Mouse (Mus musculus): ENCODE results near the gene Myh3. TPM values are rescaled to one million over a fixed set of nuclear protein-coding genes. Genes with fewer than 3 reads are reported as not detected.

The Myh3 gene
- polyA plus RNA-seq, 1 experiment from 2014 or later: 0.04 TPM

DNA sequence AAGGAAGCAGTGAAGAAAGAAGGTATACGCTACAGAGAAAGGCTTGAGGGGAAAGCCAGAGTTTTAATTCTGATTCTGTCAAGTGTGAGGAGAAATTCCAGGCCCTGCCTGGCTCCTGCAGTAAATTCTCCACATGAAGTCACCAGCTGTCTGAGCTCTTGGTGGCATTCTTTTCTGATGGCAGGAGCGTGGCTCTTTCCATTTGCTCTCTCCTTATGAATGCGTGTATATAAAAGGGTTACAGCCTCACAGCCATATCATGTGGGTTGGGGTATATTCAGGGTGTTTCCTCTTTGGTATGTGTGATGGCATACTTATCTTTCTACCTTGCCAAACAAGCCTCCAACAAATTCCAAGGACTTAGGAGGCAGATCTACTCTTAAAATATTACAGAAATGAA is 15.4 kb upstream of the Myh3 start:
- Histone ChIP-seq H3K9me3 (replicated peaks; ENCODE audit: control insufficient read depth, low read length) (no peaks in the 10 kb centered on the region), H3K9ac (ENCODE audit: low read length) (no peak overlapping the region), H3K27me3 (replicated peaks; ENCODE audit: control insufficient read depth, insufficient read depth, low read length) (no peaks in the 10 kb centered on the region), H3K4me2 (ENCODE audit: low read length) (no peak overlapping the region), H3K4me1 (ENCODE audit: control insufficient read depth, insufficient read depth, low read length) (no peaks in the 10 kb centered on the region), H3K27ac (ENCODE audit: low read depth, low read length) (no peak overlapping the region), H3K36me3 (ENCODE audit: control insufficient read depth, insufficient read depth, low read length) (peaks cover 86% of the 10 kb centered on the region), H3K4me3 (ENCODE audit: low read depth, low read length) (no peak overlapping the region)
- no peak for ATAC-seq
- 89% methylated on average over 3 of the region's 3 CpGs for WGBS
- no peak for DNase-seq (ENCODE audit: low spot score)

DNA sequence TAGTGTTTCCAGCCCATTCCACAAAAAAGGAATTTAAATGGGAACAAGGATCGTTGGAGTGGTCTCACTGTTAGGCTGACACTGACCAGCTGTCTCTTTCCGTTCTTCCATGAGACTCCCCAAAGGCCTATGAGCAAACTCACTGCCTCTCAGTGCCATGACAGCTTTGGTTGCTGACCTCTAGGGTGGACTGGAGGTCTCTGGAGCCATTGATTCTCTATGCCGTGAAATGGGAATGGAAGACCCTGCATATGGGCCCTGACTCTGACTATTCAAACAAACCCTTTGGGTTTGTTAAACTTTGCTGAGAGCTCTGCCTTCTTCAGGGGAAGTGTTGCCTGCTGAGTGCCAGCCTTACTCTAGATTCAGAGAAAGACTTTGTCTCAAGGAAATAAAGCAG is 10.4 kb upstream of the Myh3 start:
- no peaks in the 10 kb centered on the region for H3K4me1 ChIP-seq (ENCODE audit: control insufficient read depth, insufficient read depth, low read length)
- peaks cover 44% of the 10 kb centered on the region for H3K36me3 ChIP-seq (ENCODE audit: control insufficient read depth, insufficient read depth, low read length)
- H3K9me3 ChIP-seq (replicated peaks; ENCODE audit: control insufficient read depth, low read length): no peaks in the 10 kb centered on the region
- no peak for DNase-seq (ENCODE audit: low spot score)
- no peak overlapping the region for H3K4me2 ChIP-seq (ENCODE audit: low read length)
- H3K27me3 ChIP-seq (replicated peaks; ENCODE audit: control insufficient read depth, insufficient read depth, low read length): no peaks in the 10 kb centered on the region
- H3K4me3 ChIP-seq (ENCODE audit: low read depth, low read length): no peak overlapping the region
- 93% methylated on average over 3 of the region's 3 CpGs for WGBS
- H3K9ac ChIP-seq (ENCODE audit: low read length): no peak overlapping the region
- no peak for ATAC-seq
- H3K27ac ChIP-seq (ENCODE audit: low read depth, low read length): no peak overlapping the region

DNA sequence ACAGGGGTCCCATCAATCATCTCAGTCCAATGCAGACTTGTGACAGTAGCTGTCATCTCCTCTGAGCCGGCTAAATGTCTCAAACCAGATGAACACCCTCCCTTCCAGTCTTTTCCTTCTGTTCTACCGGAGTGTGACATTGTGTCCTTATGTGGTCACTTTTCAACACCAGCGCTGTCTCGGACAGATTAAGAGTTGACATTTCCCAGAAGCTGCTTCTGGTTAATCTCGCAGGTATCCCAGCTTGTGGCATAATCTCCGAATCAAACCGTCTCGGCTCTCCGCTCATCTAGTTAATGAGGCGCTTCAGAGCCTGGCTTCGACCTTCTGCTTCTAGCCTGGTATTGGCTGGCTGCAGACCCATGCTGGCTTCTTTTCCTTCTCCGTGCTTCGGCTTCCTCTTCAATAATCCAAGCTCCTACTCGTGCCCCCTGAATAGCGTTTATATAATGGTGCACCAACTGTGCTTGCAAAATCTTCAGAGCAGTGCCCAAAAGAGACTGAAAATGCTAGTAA is 5.4 kb upstream of the Myh3 start:
- H3K4me3 ChIP-seq (ENCODE audit: low read depth, low read length): no peak overlapping the region
- WGBS: 78% methylated on average over 15 of the region's 15 CpGs
- no peaks in the 10 kb centered on the region for H3K9me3 ChIP-seq (replicated peaks; ENCODE audit: control insufficient read depth, low read length)
- no peak overlapping the region for H3K4me2 ChIP-seq (ENCODE audit: low read length)
- DNase-seq (ENCODE audit: low spot score): no peak
- no peaks in the 10 kb centered on the region for H3K4me1 ChIP-seq (ENCODE audit: control insufficient read depth, insufficient read depth, low read length)
- no peak overlapping the region for H3K27ac ChIP-seq (ENCODE audit: low read depth, low read length)
- H3K9ac ChIP-seq (ENCODE audit: low read length): no peak overlapping the region
- no peaks in the 10 kb centered on the region; the same call in 1 of the 2 replicates for H3K36me3 ChIP-seq (ENCODE audit: control insufficient read depth, insufficient read depth, low read length)
- no peak for ATAC-seq
- H3K27me3 ChIP-seq (replicated peaks; ENCODE audit: control insufficient read depth, insufficient read depth, low read length): no peaks in the 10 kb centered on the region

DNA sequence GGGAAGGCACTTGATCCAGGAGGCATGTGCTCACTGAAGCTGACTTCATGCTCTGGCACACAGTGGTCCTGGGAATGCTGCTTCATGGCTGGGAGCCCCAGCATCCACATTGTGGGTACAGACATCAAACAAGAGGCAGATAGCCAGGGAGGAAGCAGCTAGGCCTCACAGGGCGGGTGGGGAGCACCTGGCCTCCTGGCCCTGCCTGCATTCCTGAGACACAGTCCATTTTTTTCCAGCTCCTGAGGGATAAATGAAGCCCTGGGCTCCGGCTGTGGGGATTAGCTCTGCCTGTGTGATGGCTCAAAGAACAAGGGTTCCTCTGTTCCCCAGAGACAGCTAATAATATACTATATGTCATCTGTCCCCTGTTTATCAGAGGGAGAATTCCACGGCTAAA is 3.1 kb upstream of the Myh3 start:
- no peaks in the 10 kb centered on the region for H3K36me3 ChIP-seq (ENCODE audit: control insufficient read depth, insufficient read depth, low read length)
- WGBS: 28% methylated on average over 3 of the region's 3 CpGs
- no peak overlapping the region for H3K4me2 ChIP-seq (ENCODE audit: low read length)
- H3K9me3 ChIP-seq (replicated peaks; ENCODE audit: control insufficient read depth, low read length): no peaks in the 10 kb centered on the region
- no peak overlapping the region for H3K27ac ChIP-seq (ENCODE audit: low read depth, low read length)
- H3K9ac ChIP-seq (ENCODE audit: low read length): no peak overlapping the region
- no peak overlapping the region for H3K4me3 ChIP-seq (ENCODE audit: low read depth, low read length)
- no peaks in the 10 kb centered on the region for H3K4me1 ChIP-seq (ENCODE audit: control insufficient read depth, insufficient read depth, low read length)
- ATAC-seq (no peak), DNase-seq (ENCODE audit: low spot score) (peak; percentile 7)
- H3K27me3 ChIP-seq (replicated peaks; ENCODE audit: control insufficient read depth, insufficient read depth, low read length): no peaks in the 10 kb centered on the region

DNA sequence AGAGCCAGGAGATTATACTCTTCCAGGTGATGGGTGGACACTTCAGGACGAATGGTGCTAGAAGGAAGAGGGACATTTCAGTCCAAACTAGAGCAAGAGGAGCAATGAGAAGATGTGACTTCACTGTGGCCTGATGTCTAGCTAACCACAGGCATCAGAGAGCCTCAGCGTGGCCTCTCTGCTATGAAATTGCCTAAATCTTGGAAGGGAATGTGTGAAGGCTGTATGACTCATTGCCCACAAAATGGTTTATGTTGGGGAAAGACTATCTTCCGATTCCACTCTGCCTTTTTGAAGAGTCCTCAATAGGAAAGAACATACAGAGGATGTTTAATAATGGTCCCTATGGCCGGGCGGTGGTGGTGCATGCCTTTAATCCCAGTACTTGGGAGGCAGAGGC is 1.3 kb upstream of the Myh3 start:
- H3K4me1 ChIP-seq (ENCODE audit: control insufficient read depth, insufficient read depth, low read length): peaks cover 3% of the 10 kb centered on the region; the same call in 1 of the 2 replicates
- no peak overlapping the region for H3K27ac ChIP-seq (ENCODE audit: low read depth, low read length)
- no peaks in the 10 kb centered on the region for H3K27me3 ChIP-seq (replicated peaks; ENCODE audit: control insufficient read depth, insufficient read depth, low read length)
- WGBS: 86% methylated on average over 5 of the region's 5 CpGs
- DNase-seq (ENCODE audit: low spot score) (no peak), ATAC-seq (no peak)
- H3K9ac ChIP-seq (ENCODE audit: low read length): no peak overlapping the region
- H3K4me3 ChIP-seq (ENCODE audit: low read depth, low read length): no peak overlapping the region
- no peaks in the 10 kb centered on the region for H3K36me3 ChIP-seq (ENCODE audit: control insufficient read depth, insufficient read depth, low read length)
- no peak overlapping the region for H3K4me2 ChIP-seq (ENCODE audit: low read length)
- no peaks in the 10 kb centered on the region for H3K9me3 ChIP-seq (replicated peaks; ENCODE audit: control insufficient read depth, low read length)

DNA sequence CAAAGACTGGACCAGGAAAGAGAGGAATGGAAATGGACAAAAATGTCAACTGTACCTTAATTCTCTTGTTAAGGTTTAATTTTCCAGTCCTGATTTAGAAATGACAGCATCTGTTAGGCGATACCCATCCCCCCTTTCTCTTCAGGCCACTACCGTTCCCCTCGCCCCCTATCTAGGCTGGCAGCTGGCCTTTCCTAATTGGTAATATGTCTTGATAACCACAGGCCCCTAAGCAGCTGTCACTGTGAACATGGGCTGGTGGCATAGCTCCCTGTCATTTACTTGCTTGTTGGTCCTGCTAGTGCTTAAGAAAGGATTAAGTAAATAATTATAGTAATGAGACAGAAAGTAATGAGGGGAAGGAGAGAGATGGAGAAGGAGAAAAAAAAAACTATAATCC is 665 bp upstream of the Myh3 start:
- WGBS: 40% methylated on average over 3 of the region's 3 CpGs
- Histone ChIP-seq H3K4me3 (ENCODE audit: low read depth, low read length) (no peak overlapping the region), H3K27ac (ENCODE audit: low read depth, low read length) (no peak overlapping the region), H3K36me3 (ENCODE audit: control insufficient read depth, insufficient read depth, low read length) (no peaks in the 10 kb centered on the region), H3K9ac (ENCODE audit: low read length) (no peak overlapping the region), H3K4me2 (ENCODE audit: low read length) (no peak overlapping the region), H3K4me1 (ENCODE audit: control insufficient read depth, insufficient read depth, low read length) (peaks cover 3% of the 10 kb centered on the region; the same call in 1 of the 2 replicates), H3K9me3 (replicated peaks; ENCODE audit: control insufficient read depth, low read length) (no peaks in the 10 kb centered on the region), H3K27me3 (replicated peaks; ENCODE audit: control insufficient read depth, insufficient read depth, low read length) (no peaks in the 10 kb centered on the region)
- peak; percentile 29 for DNase-seq (ENCODE audit: low spot score)
- ATAC-seq: no peak

DNA sequence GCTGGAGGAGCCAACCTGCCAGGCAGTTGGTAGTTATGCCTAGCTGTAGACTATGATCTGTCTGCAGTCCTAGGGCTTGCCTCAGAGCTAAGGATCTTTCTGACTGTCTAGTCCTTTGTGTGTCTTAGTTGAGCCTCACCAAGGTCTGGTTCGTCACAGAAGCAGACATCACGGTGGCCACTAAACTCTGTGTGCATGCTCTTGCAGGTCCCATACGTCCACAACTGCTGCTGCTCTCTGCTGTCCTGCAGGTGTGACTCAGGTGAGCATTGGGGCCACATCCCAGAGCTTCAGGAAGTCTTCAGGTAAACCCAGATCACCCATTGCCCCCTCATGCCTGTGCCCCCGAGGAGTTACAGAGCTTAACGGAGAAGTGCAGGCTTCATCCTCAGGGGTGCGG is 788 bp downstream of the Myh3 start:
- DNase-seq (ENCODE audit: low spot score) (no peak), ATAC-seq (no peak)
- Histone ChIP-seq H3K36me3 (ENCODE audit: control insufficient read depth, insufficient read depth, low read length) (no peaks in the 10 kb centered on the region), H3K27ac (ENCODE audit: low read depth, low read length) (no peak overlapping the region), H3K9me3 (replicated peaks; ENCODE audit: control insufficient read depth, low read length) (no peaks in the 10 kb centered on the region), H3K9ac (ENCODE audit: low read length) (no peak overlapping the region), H3K4me1 (ENCODE audit: control insufficient read depth, insufficient read depth, low read length) (peaks cover 3% of the 10 kb centered on the region; the same call in 1 of the 2 replicates), H3K4me3 (ENCODE audit: low read depth, low read length) (no peak overlapping the region), H3K27me3 (replicated peaks; ENCODE audit: control insufficient read depth, insufficient read depth, low read length) (peaks cover 6% of the 10 kb centered on the region; the same call in 1 of the 2 replicates), H3K4me2 (ENCODE audit: low read length) (no peak overlapping the region)
- WGBS: 88% methylated on average over 6 of the region's 6 CpGs

DNA sequence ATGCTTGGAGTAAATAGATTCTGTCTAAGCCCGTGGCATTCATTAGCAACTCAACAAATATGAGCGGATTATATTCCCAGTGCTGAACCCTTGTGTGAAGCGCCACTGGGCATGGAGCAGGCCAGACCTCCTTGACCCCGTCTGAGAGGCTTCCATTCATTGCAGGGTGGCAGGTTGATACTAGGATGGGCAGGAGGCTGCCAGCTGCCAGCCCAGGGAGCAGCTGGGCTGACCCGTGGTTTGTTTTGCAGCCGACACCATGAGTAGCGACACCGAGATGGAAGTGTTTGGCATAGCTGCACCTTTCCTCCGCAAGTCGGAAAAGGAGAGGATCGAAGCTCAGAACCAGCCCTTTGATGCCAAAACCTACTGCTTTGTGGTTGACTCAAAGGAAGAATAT is 1.6 kb downstream of the Myh3 start:
- no peaks in the 10 kb centered on the region for H3K9me3 ChIP-seq (replicated peaks; ENCODE audit: control insufficient read depth, low read length)
- H3K27me3 ChIP-seq (replicated peaks; ENCODE audit: control insufficient read depth, insufficient read depth, low read length): peaks cover 13% of the 10 kb centered on the region
- no peaks in the 10 kb centered on the region for H3K36me3 ChIP-seq (ENCODE audit: control insufficient read depth, insufficient read depth, low read length)
- 58% methylated on average over 11 of the region's 11 CpGs for WGBS
- H3K4me2 ChIP-seq (ENCODE audit: low read length): no peak overlapping the region
- H3K4me1 ChIP-seq (ENCODE audit: control insufficient read depth, insufficient read depth, low read length): peaks cover 3% of the 10 kb centered on the region; the same call in 1 of the 2 replicates
- no peak for ATAC-seq
- no peak for DNase-seq (ENCODE audit: low spot score)
- peak overlapping the region; percentile 21; the same call in 1 of the 2 replicates for H3K27ac ChIP-seq (ENCODE audit: low read depth, low read length)
- H3K4me3 ChIP-seq (ENCODE audit: low read depth, low read length): no peak overlapping the region
- no peak overlapping the region for H3K9ac ChIP-seq (ENCODE audit: low read length)

DNA sequence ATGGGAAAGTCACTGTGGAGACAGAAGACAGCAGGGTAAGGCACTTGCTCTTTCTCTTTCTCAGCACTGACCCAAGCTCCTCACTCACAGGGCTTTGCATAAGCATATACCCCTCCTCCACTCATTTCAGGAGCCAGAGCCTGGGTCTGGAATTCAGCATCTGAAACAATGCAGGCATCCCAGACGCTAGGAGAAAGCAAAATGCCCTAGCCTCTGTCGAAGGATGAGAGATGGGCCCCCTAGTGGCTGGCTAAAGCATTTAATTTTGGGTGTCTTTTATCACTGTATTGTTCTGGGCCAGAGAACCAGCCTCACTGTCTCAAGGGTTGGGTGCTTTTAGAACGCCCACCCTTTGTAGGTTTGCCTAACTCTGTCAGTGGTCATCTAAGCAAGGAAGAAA is 2.1 kb downstream of the Myh3 start:
- no peaks in the 10 kb centered on the region for H3K36me3 ChIP-seq (ENCODE audit: control insufficient read depth, insufficient read depth, low read length)
- 6% methylated on average over 3 of the region's 3 CpGs for WGBS
- H3K9ac ChIP-seq (ENCODE audit: low read length): no peak overlapping the region
- H3K27ac ChIP-seq (ENCODE audit: low read depth, low read length): peak overlapping the region; percentile 21; the same call in 1 of the 2 replicates
- H3K27me3 ChIP-seq (replicated peaks; ENCODE audit: control insufficient read depth, insufficient read depth, low read length): peaks cover 16% of the 10 kb centered on the region
- H3K4me1 ChIP-seq (ENCODE audit: control insufficient read depth, insufficient read depth, low read length): peaks cover 3% of the 10 kb centered on the region; the same call in 1 of the 2 replicates
- no peak overlapping the region for H3K4me3 ChIP-seq (ENCODE audit: low read depth, low read length)
- no peak overlapping the region for H3K4me2 ChIP-seq (ENCODE audit: low read length)
- ATAC-seq: peak; percentile 82
- no peaks in the 10 kb centered on the region for H3K9me3 ChIP-seq (replicated peaks; ENCODE audit: control insufficient read depth, low read length)
- DNase-seq (ENCODE audit: low spot score): peak; percentile 84
